In genomic region chr8:54486555-54487273, GRCm38 (mm10) we compare ENCODE assay signal across 7 mouse cellular contexts. TPM values are rescaled to one million over a fixed set of nuclear protein-coding genes. Genes with fewer than 3 reads are reported as not detected.
DNase-seq lines count a peak whose midpoint lies in the region; ATAC-seq and TF ChIP-seq lines count a peak whose summit lies in the region.

No protein-coding gene starts in this region.

- H3K9ac ChIP-seq in lung, embryonic 15.5 days: no peak overlapping the region
- H3K9ac ChIP-seq in heart, embryonic 16.5 days (ENCODE audit: low read length): no peak overlapping the region
- H3K9ac ChIP-seq in liver, embryonic 12.5 days: no peak overlapping the region
- H3K9ac ChIP-seq in stomach, postnatal 0 days (ENCODE audit: low read length): no peak overlapping the region

- no peak for TF ChIP-seq CTCF in stomach, postnatal 0 days (IDR thresholded peaks at IDR 0.05; ENCODE audit: low read depth)

- 29% methylated on average over 19 of the region's 19 CpGs for WGBS in lung, embryonic 15.5 days
- 31% methylated on average over 19 of the region's 19 CpGs for WGBS in heart, embryonic 16.5 days
- 18% methylated on average over 19 of the region's 19 CpGs for WGBS in liver, embryonic 12.5 days (ENCODE audit: insufficient replicate concordance)
- 36% methylated on average over 19 of the region's 19 CpGs for WGBS in stomach, postnatal 0 days

- peak overlapping the region; percentile 43 for H3K4me2 ChIP-seq in lung, embryonic 15.5 days
- peak overlapping the region; percentile 52 for H3K4me2 ChIP-seq in heart, embryonic 16.5 days (ENCODE audit: low read depth, low read length)
- peak overlapping the region; percentile 31 for H3K4me2 ChIP-seq in liver, embryonic 12.5 days
- peak overlapping the region; percentile 34; the same call in 1 of the 2 replicates for H3K4me2 ChIP-seq in stomach, postnatal 0 days (replicated peaks; ENCODE audit: low read depth)

- no peak for TF ChIP-seq EP300 in stomach, postnatal 0 days (optimal IDR thresholded peaks at IDR 0.05)

- H3K9me3 ChIP-seq in lung, embryonic 15.5 days: no peaks in the 10 kb centered on the region
- no peaks in the 10 kb centered on the region for H3K9me3 ChIP-seq in heart, embryonic 16.5 days (replicated peaks; ENCODE audit: control insufficient read depth, low read length)
- no peaks in the 10 kb centered on the region for H3K9me3 ChIP-seq in liver, embryonic 12.5 days (replicated peaks)
- H3K9me3 ChIP-seq in stomach, postnatal 0 days (ENCODE audit: control insufficient read depth, low read length): no peaks in the 10 kb centered on the region

- peak overlapping the region; percentile 24 for H3K4me3 ChIP-seq in lung, embryonic 15.5 days
- peak overlapping the region; percentile 25 for H3K4me3 ChIP-seq in heart, embryonic 16.5 days (ENCODE audit: low read length)
- H3K4me3 ChIP-seq in liver, embryonic 12.5 days: no peak overlapping the region
- 0 out of 2 replicates have a peak overlapping the region, but pooled peaks have one; percentile 0 for H3K4me3 ChIP-seq in stomach, postnatal 0 days (ENCODE audit: low read depth, low read length)

- DNase-seq in lung, postnatal 14 days: no peak
- DNase-seq in stomach, postnatal 0 days (ENCODE audit: low spot score): no peak
- no peak for DNase-seq in ovary, postnatal 10 days (ENCODE audit: low spot score)
- no peak for DNase-seq in natural killer cell, adult 2 months (ENCODE audit: low spot score in 2 of 2)

- no peaks in the 10 kb centered on the region for H3K27me3 ChIP-seq in lung, embryonic 15.5 days
- no peaks in the 10 kb centered on the region for H3K27me3 ChIP-seq in heart, embryonic 16.5 days (ENCODE audit: control insufficient read depth, insufficient read depth, low read length)
- no peaks in the 10 kb centered on the region for H3K27me3 ChIP-seq in liver, embryonic 12.5 days (replicated peaks)
- no peaks in the 10 kb centered on the region for H3K27me3 ChIP-seq in stomach, postnatal 0 days (ENCODE audit: control insufficient read depth, insufficient read depth, low read length)

- no peak overlapping the region for H3K27ac ChIP-seq in lung, embryonic 15.5 days
- H3K27ac ChIP-seq in heart, embryonic 16.5 days (ENCODE audit: low read length): no peak overlapping the region
- H3K27ac ChIP-seq in liver, embryonic 12.5 days: no peak overlapping the region
- H3K27ac ChIP-seq in stomach, postnatal 0 days (replicated peaks): no peak overlapping the region

- no peak for ATAC-seq in lung, embryonic 15.5 days (ENCODE audit: borderline replicate concordance, extremely low read depth, low FRiP score, low TSS enrichment)
- no peak for ATAC-seq in heart, embryonic 16.5 days (replicated peaks; ENCODE audit: extremely low read depth, insufficient read depth, low FRiP score)
- no peak for ATAC-seq in liver, embryonic 12.5 days
- no peak for ATAC-seq in stomach, postnatal 0 days (ENCODE audit: low FRiP score, low TSS enrichment)

- H3K4me1 ChIP-seq in lung, embryonic 15.5 days: 0 out of 2 replicates have a peak, but pooled peaks cover 4% of the 10 kb centered on the region
- H3K4me1 ChIP-seq in heart, embryonic 16.5 days (ENCODE audit: control insufficient read depth, insufficient read depth, low read length): no peaks in the 10 kb centered on the region
- H3K4me1 ChIP-seq in liver, embryonic 12.5 days: 0 out of 2 replicates have a peak, but pooled peaks cover 3% of the 10 kb centered on the region
- no peaks in the 10 kb centered on the region for H3K4me1 ChIP-seq in stomach, postnatal 0 days (replicated peaks; ENCODE audit: control insufficient read depth, insufficient read depth)

- no peaks in the 10 kb centered on the region for H3K36me3 ChIP-seq in lung, embryonic 15.5 days
- no peaks in the 10 kb centered on the region for H3K36me3 ChIP-seq in heart, embryonic 16.5 days (ENCODE audit: control insufficient read depth, insufficient read depth)
- no peaks in the 10 kb centered on the region for H3K36me3 ChIP-seq in liver, embryonic 12.5 days
- H3K36me3 ChIP-seq in stomach, postnatal 0 days (ENCODE audit: control insufficient read depth, insufficient read depth, low read length): no peaks in the 10 kb centered on the region

RNA-seq across cellular contexts. Expression of gene Asb5, which starts 42.7 kb away (rescaled TPM):
- polyA plus RNA-seq in lung, embryonic 15.5 days (2015; fragmentation: Nextera tagmentation; extraction: Ambion mirVana): 4.0 and 4.1 TPM in 2 replicates
- polyA plus RNA-seq in heart, embryonic 16.5 days (2015; fragmentation: Nextera tagmentation; extraction: Ambion mirVana): 4.7 and 5.9 TPM in 2 replicates
- polyA plus RNA-seq in liver, embryonic 12.5 days (2016; fragmentation: Nextera tagmentation; extraction: Ambion mirVana): 3.0 and 4.1 TPM in 2 replicates
- polyA plus RNA-seq in stomach, postnatal 0 days (2015; fragmentation: Nextera tagmentation; extraction: Ambion mirVana): 3.8 and 4.2 TPM in 2 replicates

RNA-seq across cellular contexts. Expression of gene Spcs3, which starts 43.1 kb away (rescaled TPM):
- polyA plus RNA-seq in lung, embryonic 15.5 days (2015; fragmentation: Nextera tagmentation; extraction: Ambion mirVana): 89.4 and 93.0 TPM in 2 replicates
- 59.3 and 67.2 TPM in 2 replicates for polyA plus RNA-seq in heart, embryonic 16.5 days (2015; fragmentation: Nextera tagmentation; extraction: Ambion mirVana)
- 97.5 and 97.7 TPM in 2 replicates for polyA plus RNA-seq in liver, embryonic 12.5 days (2016; fragmentation: Nextera tagmentation; extraction: Ambion mirVana)
- polyA plus RNA-seq in stomach, postnatal 0 days (2015; fragmentation: Nextera tagmentation; extraction: Ambion mirVana): 59.6 and 61.4 TPM in 2 replicates
